Mouse (Mus musculus) hindbrain, embryonic 13.5 days (tissue): ENCODE data around the gene Maml2. TPM values are rescaled to one million over a fixed set of nuclear protein-coding genes. Genes with fewer than 3 reads are reported as not detected.
A peak's percentile ranks its signal among the peaks of the same experiment; 100 is the strongest.

ENCODE experiments used
- ATAC-seq: fragments of 200-750 bp; cut with Nextera tagmentation; 2 replicates; pipeline ENCODE4 v1.8.0; 2017; ENCODE audit warnings: moderate TSS enrichment; ENCODE audit not compliant: low FRiP score
- H3K27ac ChIP-seq: fragments of 300-500 bp; sonication (generic); 2 replicates; pipeline ENCODE4 v1.5.1; 2015; ENCODE audit warnings: inconsistent platforms, mild to moderate bottlenecking, moderate library complexity
- H3K27me3 ChIP-seq: fragments of 300-500 bp; sonication (generic); 2 replicates; pipeline ENCODE4 v1.6.1; 2015; ENCODE audit warnings: mild to moderate bottlenecking, inconsistent platforms
- H3K36me3 ChIP-seq: fragments of 300-500 bp; sonication (generic); 2 replicates; pipeline ENCODE4 v1.6.1; 2015; ENCODE audit warnings: mild to moderate bottlenecking, inconsistent platforms
- H3K4me1 ChIP-seq: fragments of 300-500 bp; sonication (generic); replicated peaks from 2 replicates; pipeline ENCODE4 v1.6.1; 2015; ENCODE audit warnings: inconsistent platforms
- H3K4me2 ChIP-seq: fragments of 300-500 bp; sonication (generic); 2 replicates; pipeline ENCODE4 v1.6.1; 2015; ENCODE audit warnings: inconsistent platforms, mild to moderate bottlenecking, moderate library complexity
- H3K4me3 ChIP-seq: fragments of 300-500 bp; sonication (generic); 2 replicates; pipeline ENCODE4 v1.5.1; 2015; ENCODE audit warnings: mild to moderate bottlenecking, inconsistent platforms
- H3K9ac ChIP-seq: fragments of 300-500 bp; sonication (generic); 2 replicates; pipeline ENCODE4 v1.6.1; 2015; ENCODE audit warnings: mild to moderate bottlenecking, inconsistent platforms
- H3K9me3 ChIP-seq: fragments of 300-500 bp; sonication (generic); 2 replicates; pipeline ENCODE4 v1.6.1; 2016; ENCODE audit warnings: inconsistent platforms
- WGBS: fragments of 180-500 bp; shearing (Covaris S2); methylation state at CpG from one replicate; pipeline ENCODE4 v1.1.7; 2015; 5-methylcytosine and 5-hydroxymethylcytosine counted together
- polyA plus RNA-seq: library from polyadenylated mRNA; unstranded; fragments of >200 nt; fragmentation: Nextera tagmentation; extraction: Ambion mirVana; gene quantifications from 2 replicates; pipeline ENCODE4 v1.2.1, GENCODE M21; 2015

Maml2 gene
- polyA plus RNA-seq, 1 experiment from 2014 or later = 11.4 TPM

- Histone ChIP-seq H3K27me3 (no peaks in the 10 kb centered on the region), H3K4me1 (no peaks in the 10 kb centered on the region), H3K4me3 (no peak overlapping the region), H3K36me3 (no peaks in the 10 kb centered on the region), H3K27ac (no peak overlapping the region), H3K9ac (no peak overlapping the region), H3K9me3 (no peaks in the 10 kb centered on the region), H3K4me2 (no peak overlapping the region)
- no peak for ATAC-seq
- 89% methylated on average over 8 of the region's 8 CpGs for WGBS
These were observed 305.9 kb downstream of the Maml2 start for GRCm38 (mm10) chr9:13603533-13604143.

GRCm38 (mm10) chr9:13607609-13608185, 309.9 kb downstream of the Maml2 start:
- ATAC-seq = no peak
- Histone ChIP-seq H3K27me3 (no peaks in the 10 kb centered on the region), H3K4me3 (no peak overlapping the region), H3K9me3 (no peaks in the 10 kb centered on the region), H3K4me1 (peaks cover 5% of the 10 kb centered on the region), H3K36me3 (no peaks in the 10 kb centered on the region), H3K27ac (no peak overlapping the region), H3K9ac (no peak overlapping the region), H3K4me2 (no peak overlapping the region)
- 79% methylated on average over 8 of the region's 8 CpGs for WGBS

GRCm38 (mm10) chr9:13608532-13609071, 310.8 kb downstream of the Maml2 start:
- no peak overlapping the region for H3K9ac ChIP-seq
- no peaks in the 10 kb centered on the region for H3K36me3 ChIP-seq
- no peaks in the 10 kb centered on the region for H3K9me3 ChIP-seq
- ATAC-seq = no peak
- H3K4me3 ChIP-seq = no peak overlapping the region
- no peak overlapping the region for H3K27ac ChIP-seq
- H3K4me2 ChIP-seq = no peak overlapping the region
- H3K4me1 ChIP-seq = peaks cover 12% of the 10 kb centered on the region
- H3K27me3 ChIP-seq = no peaks in the 10 kb centered on the region
- WGBS = 69% methylated on average over 3 of the region's 3 CpGs

GRCm38 (mm10) chr9:13611561-13611960, 313.8 kb downstream of the Maml2 start:
- Histone ChIP-seq H3K4me3 (no peak overlapping the region), H3K27ac (no peak overlapping the region), H3K27me3 (no peaks in the 10 kb centered on the region), H3K36me3 (no peaks in the 10 kb centered on the region), H3K4me2 (no peak overlapping the region), H3K4me1 (peaks cover 27% of the 10 kb centered on the region), H3K9ac (no peak overlapping the region), H3K9me3 (no peaks in the 10 kb centered on the region)
- no peak for ATAC-seq
- 68% methylated on average over 3 of the region's 3 CpGs for WGBS

- WGBS = 63% methylated on average over 8 of the region's 8 CpGs
- Histone ChIP-seq H3K9ac (no peak overlapping the region), H3K4me3 (no peak overlapping the region), H3K9me3 (no peaks in the 10 kb centered on the region), H3K27ac (no peak overlapping the region; the same call in 1 of the 2 replicates), H3K4me2 (no peak overlapping the region), H3K4me1 (peaks cover 33% of the 10 kb centered on the region), H3K36me3 (no peaks in the 10 kb centered on the region), H3K27me3 (no peaks in the 10 kb centered on the region)
- ATAC-seq = no peak
These were observed 314.6 kb downstream of the Maml2 start for GRCm38 (mm10) chr9:13612371-13612770.

- peak overlapping the region; percentile 24; the same call in 1 of the 2 replicates for H3K9ac ChIP-seq
- H3K9me3 ChIP-seq = no peaks in the 10 kb centered on the region
- H3K27ac ChIP-seq = peak overlapping the region; percentile 75
- H3K4me2 ChIP-seq = 0 out of 2 replicates have a peak overlapping the region, but pooled peaks have one; percentile 10
- peak; percentile 55; the same call in 1 of the 2 replicates for ATAC-seq
- H3K27me3 ChIP-seq = no peaks in the 10 kb centered on the region
- WGBS = 50% methylated on average over 8 of the region's 8 CpGs
- H3K4me3 ChIP-seq = no peak overlapping the region
- H3K4me1 ChIP-seq = peaks cover 33% of the 10 kb centered on the region
- H3K36me3 ChIP-seq = no peaks in the 10 kb centered on the region
These were observed 315.8 kb downstream of the Maml2 start for GRCm38 (mm10) chr9:13613325-13614268.

- Histone ChIP-seq H3K4me2 (no peak overlapping the region), H3K4me3 (no peak overlapping the region), H3K27ac (0 out of 2 replicates have a peak overlapping the region, but pooled peaks have one; percentile 12), H3K9me3 (no peaks in the 10 kb centered on the region), H3K9ac (no peak overlapping the region), H3K4me1 (peaks cover 33% of the 10 kb centered on the region), H3K36me3 (peaks cover 6% of the 10 kb centered on the region; the same call in 1 of the 2 replicates), H3K27me3 (no peaks in the 10 kb centered on the region)
- ATAC-seq = no peak
- 37% methylated on average over 5 of the region's 5 CpGs for WGBS
These were observed 318.7 kb downstream of the Maml2 start for GRCm38 (mm10) chr9:13616383-13617009.

GRCm38 (mm10) chr9:13620794-13621193, 323.0 kb downstream of the Maml2 start:
- H3K4me2 ChIP-seq = no peak overlapping the region
- WGBS = 81% methylated on average over 6 of the region's 6 CpGs
- H3K9me3 ChIP-seq = no peaks in the 10 kb centered on the region
- H3K36me3 ChIP-seq = peaks cover 6% of the 10 kb centered on the region; the same call in 1 of the 2 replicates
- H3K27ac ChIP-seq = no peak overlapping the region; the same call in 1 of the 2 replicates
- H3K9ac ChIP-seq = no peak overlapping the region
- ATAC-seq = no peak
- peaks cover 14% of the 10 kb centered on the region for H3K4me1 ChIP-seq
- no peaks in the 10 kb centered on the region for H3K27me3 ChIP-seq
- no peak overlapping the region for H3K4me3 ChIP-seq

GRCm38 (mm10) chr9:13621941-13622340, 324.2 kb downstream of the Maml2 start:
- peaks cover 14% of the 10 kb centered on the region for H3K4me1 ChIP-seq
- no peaks in the 10 kb centered on the region for H3K27me3 ChIP-seq
- no peak overlapping the region for H3K4me2 ChIP-seq
- H3K36me3 ChIP-seq = peaks cover 6% of the 10 kb centered on the region; the same call in 1 of the 2 replicates
- no peak overlapping the region for H3K9ac ChIP-seq
- no peak overlapping the region for H3K4me3 ChIP-seq
- no peaks in the 10 kb centered on the region for H3K9me3 ChIP-seq
- H3K27ac ChIP-seq = no peak overlapping the region
- WGBS = 93% methylated on average over 3 of the region's 3 CpGs
- ATAC-seq = no peak

GRCm38 (mm10) chr9:13622426-13622825, 324.7 kb downstream of the Maml2 start:
- peaks cover 11% of the 10 kb centered on the region for H3K4me1 ChIP-seq
- WGBS = 82% methylated on average over 5 of the region's 5 CpGs
- ATAC-seq = no peak
- H3K4me2 ChIP-seq = no peak overlapping the region
- no peaks in the 10 kb centered on the region for H3K27me3 ChIP-seq
- H3K27ac ChIP-seq = no peak overlapping the region
- no peak overlapping the region for H3K4me3 ChIP-seq
- H3K36me3 ChIP-seq = peaks cover 6% of the 10 kb centered on the region; the same call in 1 of the 2 replicates
- no peaks in the 10 kb centered on the region for H3K9me3 ChIP-seq
- no peak overlapping the region for H3K9ac ChIP-seq

GRCm38 (mm10) chr9:13623892-13624422, 326.2 kb downstream of the Maml2 start:
- H3K4me1 ChIP-seq = peaks cover 11% of the 10 kb centered on the region
- H3K36me3 ChIP-seq = peaks cover 6% of the 10 kb centered on the region; the same call in 1 of the 2 replicates
- no peak overlapping the region for H3K27ac ChIP-seq
- no peak for ATAC-seq
- 97% methylated on average over 3 of the region's 3 CpGs for WGBS
- H3K4me3 ChIP-seq = no peak overlapping the region
- H3K9me3 ChIP-seq = no peaks in the 10 kb centered on the region
- H3K27me3 ChIP-seq = no peaks in the 10 kb centered on the region
- no peak overlapping the region for H3K4me2 ChIP-seq
- no peak overlapping the region for H3K9ac ChIP-seq
